Mouse (Mus musculus) monocyte, adult 59 days (primary cell): Measurements from ENCODE around the gene Mthfsl. TPM values are rescaled to one million over a fixed set of nuclear protein-coding genes. Genes with fewer than 3 reads are reported as not detected.

Experiments used
- total RNA-seq, 2 experiments: library from RNA; stranded (reverse); gene quantifications; one replicate each; pipeline ENCODE4 v1.2.4; 2023

Mthfsl gene
- 10 to 100 TPM; 68.1 to 78.9 TPM for total RNA-seq

GRCm38 (mm10) chr9:88719989-88720537, at the start of gene Mthfsl:
TSS of gene Mthfsl (minus strand) at chr9:88720296.

GRCm38 (mm10) chr9:88731728-88732127, 11.6 kb upstream of the Mthfsl start, which contains the start of gene Bcl2a1d:
TSS of gene Bcl2a1d (minus strand) at chr9:88731914.

Other genes starting within 250 kb of the Mthfsl start
- 10 to 100 TPM; 67.2 to 89.2 TPM for gene Syncrip, start 237.7 kb downstream of the Mthfsl start, total RNA-seq
- 1 to 10 TPM; 6.4 to 7.8 TPM for gene Zfp949, start 172.3 kb downstream of the Mthfsl start, total RNA-seq
- under 1 TPM in 1 of 2 experiments, not detected in 1; 0.82 TPM for gene Trim43a, start 139.4 kb downstream of the Mthfsl start, total RNA-seq
- 10 to 100 TPM; 80.5 to 94.9 TPM for gene Bcl2a1d, start 11.6 kb upstream of the Mthfsl start, total RNA-seq
- gene Trim43c, start 118.9 kb upstream of the Mthfsl start, total RNA-seq: not detected
- 100 to 1,000 TPM in 1 of 2 experiments, 10 to 100 TPM in 1; 83.6 to 103 TPM for gene Bcl2a1a, start 236.6 kb upstream of the Mthfsl start, total RNA-seq